Mouse (Mus musculus) testis, adult 2 months (tissue): ENCODE measurements around the gene Wdr37. TPM values are rescaled to one million over a fixed set of nuclear protein-coding genes. Genes with fewer than 3 reads are reported as not detected.
"Not testable (repeated sequence)": the region's sequence is repeated elsewhere in the genome, so short reads cannot be mapped to it uniquely, and the experiment has no call there.

Experiments used
- H3K27ac ChIP-seq: fragments of 200-500 bp; 2 replicates; pipeline ENCODE4 v1.5.1; 2012; ENCODE audit warnings: low read depth, low read length; ENCODE audit not compliant: control insufficient read depth, insufficient read depth
- H3K27me3 ChIP-seq: fragments of 200-500 bp; 2 replicates; pipeline ENCODE4 v1.6.1; 2012; ENCODE audit warnings: mild to moderate bottlenecking, low read length, moderate library complexity; ENCODE audit not compliant: control insufficient read depth, insufficient read depth
- H3K36me3 ChIP-seq: fragments of 200-500 bp; 2 replicates; pipeline ENCODE4 v1.6.1; 2012; ENCODE audit warnings: mild to moderate bottlenecking, low read length; ENCODE audit not compliant: control insufficient read depth, insufficient read depth
- H3K4me1 ChIP-seq: fragments of 200-500 bp; 2 replicates; pipeline ENCODE4 v1.6.1; 2012; ENCODE audit warnings: low read length; ENCODE audit not compliant: control insufficient read depth, insufficient read depth
- H3K4me3 ChIP-seq: fragments of 200-500 bp; 2 replicates; pipeline ENCODE4 v1.5.1; 2012; ENCODE audit warnings: low read depth, mild to moderate bottlenecking, low read length, moderate library complexity, mixed read lengths; ENCODE audit not compliant: control insufficient read depth
- CTCF ChIP-seq: fragments of 200-500 bp; IDR thresholded peaks from 2 replicates; pipeline ENCODE4 v1.5.1; 2012; ENCODE audit warnings: low read depth, mild to moderate bottlenecking, inconsistent platforms, low read length, moderate library complexity; ENCODE audit not compliant: control insufficient read depth, insufficient read depth, insufficient replicate concordance
- POLR2A ChIP-seq: fragments of 200-500 bp; IDR thresholded peaks from 2 replicates; pipeline ENCODE4 v1.6.1; 2012; ENCODE audit warnings: low read depth, mild to moderate bottlenecking, inconsistent platforms, low read length, moderate library complexity; ENCODE audit not compliant: control insufficient read depth
- polyA plus RNA-seq: library from polyadenylated mRNA; depleted of rRNA; stranded (reverse); fragments of >200 nt; gene quantifications from 2 replicates; pipeline ENCODE4 v1.2.3, GENCODE M21; 2012; rRNA removed

Gene Wdr37
- 28.7 and 39.0 TPM in 2 replicates for polyA plus RNA-seq

DNA sequence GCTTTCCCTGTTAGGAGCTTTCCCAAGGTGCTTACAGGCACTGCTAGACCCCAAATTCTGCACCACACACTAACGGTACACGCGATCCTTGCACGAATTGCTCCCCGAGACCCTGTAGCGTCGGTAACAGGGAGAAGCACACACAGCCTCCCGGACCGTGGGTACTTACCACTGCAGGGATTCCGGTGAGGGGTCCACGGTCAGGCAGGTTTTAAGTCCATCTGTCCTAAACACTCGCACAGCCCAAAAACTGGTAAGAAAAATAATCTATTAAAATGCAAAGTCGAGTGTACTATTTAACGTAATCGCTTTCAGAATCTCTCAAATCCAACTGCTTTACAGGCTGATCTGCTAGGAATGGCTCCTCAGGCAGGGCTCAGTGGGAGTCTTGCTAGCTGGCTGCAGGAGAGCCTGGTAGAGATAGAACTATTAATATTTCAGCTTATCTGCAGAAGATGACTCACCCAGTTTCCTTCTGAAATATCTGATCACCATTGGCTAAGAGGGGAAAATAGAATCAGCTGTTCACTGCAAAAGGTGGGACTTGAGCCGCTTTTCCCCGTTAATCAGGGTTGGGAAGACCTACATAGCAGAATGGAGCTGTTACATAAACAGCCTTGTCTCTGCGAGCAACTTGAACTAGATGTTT lies at the start of gene Wdr37:
TSS of gene Wdr37 (minus strand) at position 596 of the 649 bp plus-strand sequence.
- peak within 1 kb of the TSS; percentile 96 for H3K27ac ChIP-seq
- H3K4me3 ChIP-seq = peak within 1 kb of the TSS; percentile 89
- H3K27me3 ChIP-seq = no peaks in the 10 kb centered on the region
- TF ChIP-seq POLR2A (no peak), CTCF (no peak)
- H3K36me3 ChIP-seq = no peaks in the 10 kb centered on the region
- no peaks in the 10 kb centered on the region for H3K4me1 ChIP-seq

- H3K27me3 ChIP-seq, H3K27ac ChIP-seq, H3K4me3 ChIP-seq, H3K36me3 ChIP-seq, H3K4me1 ChIP-seq: not testable (repeated sequence)
These were observed 42.2 kb upstream of the Wdr37 start for GRCm38 (mm10) chr13:8913890-8914289.

DNA sequence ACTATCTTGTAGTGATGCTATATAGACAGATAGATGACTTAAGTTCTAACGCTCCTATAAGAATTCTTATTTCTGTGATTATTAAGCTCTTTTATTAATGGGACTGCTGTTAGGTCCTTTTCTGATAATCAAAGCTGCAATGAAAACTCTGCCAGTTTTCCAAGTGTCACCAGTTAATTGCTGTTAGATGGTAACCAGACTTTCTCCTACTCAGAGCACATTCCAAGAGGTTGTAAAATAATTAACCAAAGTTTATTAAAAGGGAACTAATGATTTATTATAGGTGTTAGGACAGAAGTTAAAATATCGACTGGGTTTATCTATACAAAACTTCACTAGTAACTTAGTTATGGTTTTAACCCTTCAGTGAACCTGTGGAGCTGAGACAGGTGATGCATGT lies 34.3 kb upstream of the Wdr37 start:
- H3K4me1 ChIP-seq, H3K27ac ChIP-seq, H3K4me3 ChIP-seq, H3K36me3 ChIP-seq, H3K27me3 ChIP-seq: not testable (repeated sequence)

- Histone ChIP-seq H3K27ac (no peak overlapping the region), H3K4me3 (no peak overlapping the region), H3K36me3 (no peaks in the 10 kb centered on the region; the same call in 1 of the 2 replicates), H3K4me1 (no peaks in the 10 kb centered on the region), H3K27me3 (no peaks in the 10 kb centered on the region)
- TF ChIP-seq POLR2A = no peak
These were observed 16.9 kb upstream of the Wdr37 start for GRCm38 (mm10) chr13:8888603-8889002.

DNA sequence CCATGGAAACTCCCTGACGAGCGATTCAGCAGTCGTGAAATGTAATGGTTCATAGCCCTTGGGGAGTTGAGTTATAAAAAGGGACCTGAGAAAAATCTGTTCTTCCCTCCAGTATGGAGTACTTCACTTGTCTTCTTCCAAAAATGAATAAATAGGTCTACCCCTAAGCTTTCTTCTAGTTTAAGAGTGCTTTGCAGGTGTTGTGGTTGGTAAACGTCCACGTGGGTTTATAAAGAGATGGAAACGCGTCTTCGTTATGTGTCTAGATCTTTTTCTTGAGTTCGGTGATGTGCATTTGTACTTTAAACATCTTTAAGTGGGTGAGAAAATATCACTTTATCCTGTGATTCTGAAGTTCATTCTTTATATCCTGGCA lies 14.5 kb upstream of the Wdr37 start:
- TF ChIP-seq CTCF (no peak), POLR2A (no peak)
- Histone ChIP-seq H3K36me3 (no peaks in the 10 kb centered on the region; the same call in 1 of the 2 replicates), H3K4me1 (no peaks in the 10 kb centered on the region), H3K4me3 (peak overlapping the region; percentile 96), H3K27ac (peak overlapping the region; percentile 84), H3K27me3 (no peaks in the 10 kb centered on the region)

DNA sequence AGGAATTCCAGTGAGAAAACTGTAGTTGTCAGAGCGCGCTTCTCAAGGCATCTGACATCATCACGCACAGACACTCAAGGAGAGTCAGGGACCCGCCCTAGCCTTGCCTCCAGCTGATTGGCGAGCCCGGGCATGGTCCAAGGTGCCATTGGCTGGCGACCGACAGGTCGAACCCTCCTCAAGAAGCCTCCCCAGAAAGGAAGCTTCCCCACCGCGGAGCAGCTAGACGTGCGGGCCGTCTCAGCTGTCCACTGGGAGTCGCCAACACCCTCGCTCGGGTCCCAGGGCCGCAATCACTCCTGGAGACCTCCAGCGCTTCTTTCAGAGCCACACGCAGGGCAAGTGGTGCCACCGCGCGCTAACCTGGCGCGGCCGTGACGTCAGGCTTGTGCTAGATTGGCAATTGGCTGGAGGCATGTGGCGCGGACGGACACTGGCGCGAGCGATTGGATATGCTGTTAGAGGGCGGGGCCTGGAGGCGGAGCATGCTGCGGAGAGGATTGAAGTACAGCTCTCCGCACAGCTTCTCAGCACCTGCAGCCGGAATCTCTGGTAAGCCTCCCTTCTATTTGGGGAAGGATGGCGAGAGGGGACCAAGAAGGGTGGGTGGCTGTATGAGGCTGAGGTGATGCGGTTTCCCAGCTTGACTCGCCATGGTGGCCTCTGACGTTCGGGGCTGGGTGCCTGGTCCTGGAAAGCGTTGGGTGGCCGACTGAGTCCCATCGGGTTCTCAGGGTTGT lies 13.9 kb upstream of the Wdr37 start, which contains the start of gene Idi1:
TSS of gene Idi1 (plus strand) at position 57 of the 740 bp plus-strand sequence.
- no peak for TF ChIP-seq CTCF
- peak; percentile 86 for TF ChIP-seq POLR2A
- Histone ChIP-seq H3K27ac (peak within 1 kb of the TSS; percentile 94), H3K4me1 (no peaks in the 10 kb centered on the region)

DNA sequence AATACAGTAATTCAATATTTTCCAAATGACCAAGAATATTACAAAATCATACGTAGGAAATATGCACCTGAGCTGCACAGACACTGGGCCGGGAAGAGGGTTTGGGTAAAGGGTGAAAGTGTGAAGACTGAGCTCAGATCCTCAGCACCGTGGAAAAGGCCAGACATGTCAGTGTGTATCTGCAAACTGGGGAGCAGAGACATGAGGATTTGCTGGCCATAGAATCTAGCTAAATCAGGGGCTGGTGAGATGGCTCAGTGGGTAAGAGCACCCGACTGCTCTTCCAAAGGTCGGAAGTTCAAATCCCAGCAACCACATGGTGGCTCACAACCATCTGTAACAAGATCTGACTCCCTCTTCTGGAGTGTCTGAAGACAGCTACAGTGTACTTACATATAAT lies 12.2 kb upstream of the Wdr37 start:
- not testable (repeated sequence) for H3K27ac ChIP-seq, H3K4me1 ChIP-seq, H3K27me3 ChIP-seq, H3K36me3 ChIP-seq, H3K4me3 ChIP-seq

More for the DNA sequence above, 13.9 kb upstream of the Wdr37 start, which contains the start of gene Idi1:
- no peaks in the 10 kb centered on the region; the same call in 1 of the 2 replicates for H3K36me3 ChIP-seq
- peak within 1 kb of the TSS; percentile 96 for H3K4me3 ChIP-seq
- no peaks in the 10 kb centered on the region for H3K27me3 ChIP-seq

DNA sequence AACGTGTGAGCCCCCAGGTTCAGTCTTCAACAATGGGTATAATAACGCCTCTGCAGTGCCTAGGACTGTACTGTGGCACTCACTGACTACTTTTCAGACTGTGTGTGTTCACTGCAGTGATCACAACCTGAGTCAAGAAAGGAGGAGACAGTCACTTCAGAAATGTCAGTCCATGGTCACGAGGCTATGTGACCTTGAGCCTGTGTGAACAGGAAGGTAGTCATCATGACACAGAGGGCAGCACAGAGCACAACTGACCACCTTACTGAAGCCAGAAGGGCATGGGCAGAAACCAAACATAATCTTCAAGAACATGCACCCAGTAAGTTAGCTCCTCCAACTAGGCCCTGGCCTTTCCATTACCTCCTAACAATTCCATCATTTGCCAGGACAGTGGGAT lies 9.9 kb upstream of the Wdr37 start:
- Histone ChIP-seq H3K27me3 (no peaks in the 10 kb centered on the region), H3K4me1 (no peaks in the 10 kb centered on the region), H3K4me3 (no peak overlapping the region), H3K27ac (no peak overlapping the region), H3K36me3 (no peaks in the 10 kb centered on the region)
- no peak for TF ChIP-seq CTCF
- no peak for TF ChIP-seq POLR2A
